Mouse (Mus musculus) layer of hippocampus, adult 9-11 months (tissue): ENCODE results near the gene Epm2a.
"Not testable (repeated sequence)": the region's sequence is repeated elsewhere in the genome, so short reads cannot be mapped to it uniquely, and the experiment has no call there.

ENCODE experiments used
- DNase-seq: peaks from one replicate; pipeline ENCODE4 v3.0.0; 2022

Epm2a gene

GRCm38 (mm10) chr10:11343205-11344141 lies at the start of gene Epm2a:
TSS of gene Epm2a (plus strand) at chr10:11343404.
- DNase-seq = peak; percentile 82

GRCm38 (mm10) chr10:11298418-11298817 lies 44.8 kb upstream of the Epm2a start:
- DNase-seq = no peak

GRCm38 (mm10) chr10:11305365-11306053 lies 37.7 kb upstream of the Epm2a start:
- no peak for DNase-seq

- no peak for DNase-seq
Measured at GRCm38 (mm10) chr10:11306054-11306367, 37.2 kb upstream of the Epm2a start.

- DNase-seq = no peak
Measured at GRCm38 (mm10) chr10:11309866-11310265, 33.3 kb upstream of the Epm2a start.

- DNase-seq = no peak
Measured at GRCm38 (mm10) chr10:11310481-11310880, 32.7 kb upstream of the Epm2a start.

GRCm38 (mm10) chr10:11317856-11318454 lies 25.2 kb upstream of the Epm2a start:
- DNase-seq = not testable (repeated sequence)

GRCm38 (mm10) chr10:11319446-11319970 lies 23.7 kb upstream of the Epm2a start:
- no peak for DNase-seq

- no peak for DNase-seq
Measured at GRCm38 (mm10) chr10:11322316-11322715, 20.9 kb upstream of the Epm2a start.

GRCm38 (mm10) chr10:11323202-11323898 lies 19.9 kb upstream of the Epm2a start:
- DNase-seq = peak; percentile 10

GRCm38 (mm10) chr10:11326526-11326925 lies 16.7 kb upstream of the Epm2a start:
- DNase-seq = no peak

GRCm38 (mm10) chr10:11344536-11345468 lies 1.6 kb downstream of the Epm2a start:
- DNase-seq = no peak

GRCm38 (mm10) chr10:11350243-11350974 lies 7.2 kb downstream of the Epm2a start:
- DNase-seq = not testable (repeated sequence)

- no peak for DNase-seq
Measured at GRCm38 (mm10) chr10:11354609-11355008, 11.4 kb downstream of the Epm2a start.

GRCm38 (mm10) chr10:11361985-11362692 lies 18.9 kb downstream of the Epm2a start:
- DNase-seq = peak; percentile 24

- no peak for DNase-seq
Measured at GRCm38 (mm10) chr10:11362896-11363487, 19.8 kb downstream of the Epm2a start.

GRCm38 (mm10) chr10:11381302-11381701 lies 38.1 kb downstream of the Epm2a start:
- no peak for DNase-seq

GRCm38 (mm10) chr10:11410926-11411325 lies 67.7 kb downstream of the Epm2a start:
- DNase-seq = no peak

GRCm38 (mm10) chr10:11420071-11420470 lies 76.9 kb downstream of the Epm2a start:
- peak; percentile 48 for DNase-seq
